Mouse (Mus musculus) heart, embryonic 11.5 days (tissue): Measurements from ENCODE around the gene Myof. TPM values are rescaled to one million over a fixed set of nuclear protein-coding genes. Genes with fewer than 3 reads are reported as not detected.

Experiments used
- ATAC-seq: fragments of 200-750 bp; cut with Nextera tagmentation; replicated peaks from 2 replicates; pipeline ENCODE4 v1.8.0; 2017; ENCODE audit warnings: moderate library complexity; ENCODE audit not compliant: insufficient number of reproducible peaks, low FRiP score, low TSS enrichment
- H3K27ac ChIP-seq: fragments of 300-500 bp; sonication (generic); 2 replicates; pipeline ENCODE4 v1.5.1; 2014; ENCODE audit warnings: mild to moderate bottlenecking, low read depth, low read length
- H3K27me3 ChIP-seq: fragments of 300-500 bp; sonication (generic); 2 replicates; pipeline ENCODE4 v1.6.1; 2014; ENCODE audit warnings: mild to moderate bottlenecking, low read length, mixed read lengths; ENCODE audit not compliant: control insufficient read depth, insufficient read depth
- H3K36me3 ChIP-seq: fragments of 300-500 bp; sonication (generic); 2 replicates; pipeline ENCODE4 v1.6.1; 2014; ENCODE audit warnings: mild to moderate bottlenecking, low read length, moderate library complexity, mixed read lengths; ENCODE audit not compliant: control insufficient read depth, insufficient read depth
- H3K4me1 ChIP-seq: fragments of 300-500 bp; sonication (generic); 2 replicates; pipeline ENCODE4 v1.6.1; 2014; ENCODE audit warnings: low read length; ENCODE audit not compliant: control insufficient read depth, insufficient read depth
- H3K4me2 ChIP-seq: fragments of 300-500 bp; sonication (generic); 2 replicates; pipeline ENCODE4 v1.6.1; 2014; ENCODE audit warnings: mild to moderate bottlenecking, moderate library complexity
- H3K4me3 ChIP-seq: fragments of 300-500 bp; sonication (generic); 2 replicates; pipeline ENCODE4 v1.5.1; 2014; ENCODE audit warnings: low read depth, low read length
- H3K9ac ChIP-seq: fragments of 300-500 bp; sonication (generic); 2 replicates; pipeline ENCODE4 v1.6.1; 2014; ENCODE audit warnings: mild to moderate bottlenecking, low read depth, low read length, moderate library complexity
- H3K9me3 ChIP-seq: fragments of 300-500 bp; sonication (generic); replicated peaks from 2 replicates; pipeline ENCODE4 v1.6.1; 2016; ENCODE audit warnings: low read length; ENCODE audit not compliant: control insufficient read depth
- WGBS: fragments of 180-500 bp; shearing (Covaris S2); extraction: QIAGEN DNeasy Blood & Tissue Kit; methylation state at CpG from one replicate; pipeline ENCODE4 v1.1.7; 2014; ENCODE audit not compliant: insufficient replicate concordance; 5-methylcytosine and 5-hydroxymethylcytosine counted together
- polyA plus RNA-seq: library from polyadenylated mRNA; unstranded; fragments of >200 nt; fragmentation: Nextera tagmentation; extraction: Ambion mirVana; gene quantifications from 2 replicates; pipeline ENCODE4 v1.2.1, GENCODE M21; 2014

Gene Myof
- polyA plus RNA-seq, 1 experiment from 2014 or later = 7.4 TPM

DNA sequence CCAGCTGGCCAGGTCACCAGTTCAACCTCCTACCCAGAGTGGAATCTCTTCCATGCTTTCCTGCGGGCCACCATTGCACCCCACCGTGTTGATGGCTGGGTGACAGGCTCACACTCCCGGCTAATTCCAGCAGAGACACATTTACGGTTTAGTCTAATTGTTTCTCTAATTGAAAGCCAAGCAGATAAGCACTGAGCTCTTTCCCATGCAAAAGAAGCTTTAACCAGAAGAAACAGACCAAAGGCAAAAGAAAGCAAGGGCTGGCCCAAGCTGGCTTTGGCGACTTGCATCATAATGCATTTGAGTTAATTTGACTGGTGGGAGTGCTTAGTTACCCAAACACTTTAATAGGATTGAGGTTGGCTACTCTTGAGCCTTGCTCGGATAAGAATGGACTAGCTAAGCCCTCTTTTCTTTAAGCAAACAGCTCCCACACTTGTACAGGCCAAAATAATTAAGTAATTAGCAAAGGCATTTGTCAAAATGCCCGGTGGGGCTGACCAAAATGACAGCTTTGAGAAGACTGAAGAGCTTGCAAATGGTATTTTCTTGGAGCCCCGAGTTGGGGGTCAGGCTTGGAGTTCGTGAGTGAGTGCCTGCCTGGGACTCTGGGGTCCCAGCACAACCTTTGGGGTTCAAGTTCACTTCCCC is 161.8 kb downstream of the Myof start:
- WGBS = 15% methylated on average over 9 of the region's 9 CpGs
- no peaks in the 10 kb centered on the region for H3K4me1 ChIP-seq
- peaks cover 36% of the 10 kb centered on the region for H3K27me3 ChIP-seq
- H3K36me3 ChIP-seq = no peaks in the 10 kb centered on the region
- no peak overlapping the region for H3K9ac ChIP-seq
- no peak overlapping the region for H3K4me2 ChIP-seq
- no peak overlapping the region for H3K4me3 ChIP-seq
- no peak for ATAC-seq
- no peaks in the 10 kb centered on the region for H3K9me3 ChIP-seq
- H3K27ac ChIP-seq = no peak overlapping the region

DNA sequence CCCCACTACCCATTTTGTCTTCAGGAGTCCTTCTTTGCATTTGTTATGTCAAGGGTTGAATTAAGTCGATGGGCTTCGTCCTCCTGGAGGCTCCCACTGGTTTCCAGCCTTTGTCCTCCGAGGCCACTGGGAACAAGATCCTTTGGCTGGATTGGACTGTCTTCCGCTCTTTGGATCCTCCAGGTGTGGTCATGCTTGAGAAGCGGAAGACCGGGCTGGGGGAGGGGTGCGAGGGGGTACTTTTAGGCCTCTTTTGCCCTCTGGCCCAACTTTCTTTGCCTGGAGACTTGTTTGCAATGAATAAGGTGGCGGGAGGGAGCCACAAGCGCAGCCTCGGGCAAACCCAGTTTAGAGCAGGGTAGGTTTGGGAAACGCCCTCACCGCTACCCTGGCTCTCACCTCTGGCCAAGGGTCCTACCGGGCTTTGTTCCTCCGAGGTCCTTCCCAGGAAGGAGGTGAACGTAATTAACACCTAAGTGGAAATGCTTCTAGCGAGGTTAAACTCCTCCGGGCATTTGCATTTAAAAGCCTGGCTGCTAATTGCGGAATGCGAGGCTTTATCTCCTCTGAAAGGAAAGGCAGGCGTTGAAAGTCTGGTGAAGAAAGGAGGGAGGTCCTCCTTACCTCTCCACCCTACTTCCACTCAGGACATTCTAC is 165.7 kb downstream of the Myof start:
- Histone ChIP-seq H3K27me3 (peaks cover 30% of the 10 kb centered on the region), H3K27ac (no peak overlapping the region), H3K9me3 (no peaks in the 10 kb centered on the region), H3K9ac (no peak overlapping the region), H3K4me2 (peak overlapping the region; percentile 53), H3K36me3 (no peaks in the 10 kb centered on the region), H3K4me3 (peak overlapping the region; percentile 6), H3K4me1 (no peaks in the 10 kb centered on the region)
- WGBS = 4% methylated on average over 20 of the region's 20 CpGs
- ATAC-seq = no peak

- Histone ChIP-seq H3K36me3 (no peaks in the 10 kb centered on the region), H3K9ac (no peak overlapping the region), H3K4me3 (no peak overlapping the region), H3K4me2 (no peak overlapping the region), H3K27ac (no peak overlapping the region), H3K27me3 (peaks cover 30% of the 10 kb centered on the region), H3K4me1 (no peaks in the 10 kb centered on the region), H3K9me3 (no peaks in the 10 kb centered on the region)
- WGBS = 63% methylated on average over 6 of the region's 6 CpGs
- no peak for ATAC-seq
Measured at GRCm38 (mm10) chr19:37876605-37877245, 166.7 kb downstream of the Myof start.

- Histone ChIP-seq H3K4me3 (no peak overlapping the region), H3K9ac (no peak overlapping the region), H3K4me2 (no peak overlapping the region), H3K27ac (no peak overlapping the region), H3K9me3 (no peaks in the 10 kb centered on the region), H3K4me1 (no peaks in the 10 kb centered on the region), H3K36me3 (no peaks in the 10 kb centered on the region), H3K27me3 (peaks cover 16% of the 10 kb centered on the region)
- ATAC-seq = no peak
- WGBS = 70% methylated on average over 1 of the region's 1 CpGs
Measured at GRCm38 (mm10) chr19:37873499-37873898, 169.9 kb downstream of the Myof start.

GRCm38 (mm10) chr19:37867592-37867991 is 175.8 kb downstream of the Myof start:
- no peaks in the 10 kb centered on the region for H3K36me3 ChIP-seq
- no peak overlapping the region for H3K9ac ChIP-seq
- no peak for ATAC-seq
- H3K27me3 ChIP-seq = no peaks in the 10 kb centered on the region
- H3K4me3 ChIP-seq = no peak overlapping the region
- no peaks in the 10 kb centered on the region for H3K9me3 ChIP-seq
- 72% methylated on average over 3 of the region's 3 CpGs for WGBS
- H3K4me2 ChIP-seq = no peak overlapping the region
- H3K27ac ChIP-seq = no peak overlapping the region
- H3K4me1 ChIP-seq = no peaks in the 10 kb centered on the region

- Histone ChIP-seq H3K4me2 (no peak overlapping the region), H3K27me3 (no peaks in the 10 kb centered on the region), H3K4me3 (no peak overlapping the region), H3K4me1 (no peaks in the 10 kb centered on the region), H3K9ac (no peak overlapping the region), H3K9me3 (no peaks in the 10 kb centered on the region), H3K36me3 (no peaks in the 10 kb centered on the region), H3K27ac (no peak overlapping the region)
- ATAC-seq = no peak
- WGBS = 80% methylated on average over 6 of the region's 6 CpGs
Measured at GRCm38 (mm10) chr19:37866994-37867393, 176.4 kb downstream of the Myof start.

DNA sequence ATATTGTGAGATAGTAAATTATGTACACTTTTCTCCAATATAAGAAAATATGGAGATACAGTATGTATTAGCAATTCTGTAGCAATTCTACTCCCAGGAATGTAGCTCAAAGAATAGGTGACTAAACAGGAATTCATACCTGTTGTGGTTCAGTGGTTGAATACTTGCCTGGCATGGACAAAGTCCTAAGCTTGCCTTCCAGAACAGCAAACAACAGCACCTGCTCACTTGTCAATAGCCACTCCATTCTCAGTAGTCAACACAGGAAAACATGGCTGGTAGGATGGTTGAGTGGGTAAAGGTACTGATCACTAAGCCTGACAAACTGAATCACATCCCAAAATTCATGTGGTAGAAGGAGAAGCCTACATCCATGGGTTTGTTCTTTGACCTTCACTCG is 182.2 kb downstream of the Myof start:
- Histone ChIP-seq H3K9me3 (no peaks in the 10 kb centered on the region), H3K9ac (no peak overlapping the region), H3K36me3 (no peaks in the 10 kb centered on the region), H3K4me2 (no peak overlapping the region), H3K27me3 (no peaks in the 10 kb centered on the region), H3K27ac (no peak overlapping the region), H3K4me1 (peaks cover 9% of the 10 kb centered on the region; the same call in 1 of the 2 replicates), H3K4me3 (no peak overlapping the region)
- no peak for ATAC-seq
- 69% methylated on average over 1 of the region's 1 CpGs for WGBS

DNA sequence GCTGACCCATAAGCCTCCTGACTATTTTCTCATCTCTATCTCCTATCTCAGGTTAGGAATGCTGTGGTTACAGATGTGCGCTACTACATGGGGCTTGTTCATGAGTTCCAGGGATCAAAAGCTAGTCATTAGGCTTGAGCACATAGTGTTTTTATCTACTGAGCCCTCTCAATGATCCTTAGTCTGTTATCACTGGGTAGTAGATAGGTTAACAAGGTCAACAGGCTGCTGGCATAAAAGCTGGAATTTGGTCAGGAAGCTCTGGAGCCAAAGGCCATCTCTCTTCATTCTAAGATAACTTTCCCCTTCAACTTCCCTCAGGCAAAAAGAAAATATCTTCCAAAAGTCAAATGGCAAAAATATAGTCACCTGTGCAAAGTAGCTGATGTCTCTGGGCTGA is 183.1 kb downstream of the Myof start:
- Histone ChIP-seq H3K4me1 (peaks cover 9% of the 10 kb centered on the region; the same call in 1 of the 2 replicates), H3K36me3 (no peaks in the 10 kb centered on the region), H3K27ac (no peak overlapping the region), H3K9me3 (no peaks in the 10 kb centered on the region), H3K4me2 (no peak overlapping the region), H3K27me3 (no peaks in the 10 kb centered on the region), H3K9ac (no peak overlapping the region), H3K4me3 (no peak overlapping the region)
- no peak for ATAC-seq
- 31% methylated on average over 1 of the region's 1 CpGs for WGBS
